Mouse (Mus musculus) forebrain, postnatal 0 days (tissue): Measurements from ENCODE around the gene Olfr1023. TPM values are rescaled to one million over a fixed set of nuclear protein-coding genes. Genes with fewer than 3 reads are reported as not detected.

ENCODE experiments used
- ATAC-seq: fragments of 200-750 bp; cut with Nextera tagmentation; 2 replicates; pipeline ENCODE4 v1.8.0; 2017; ENCODE audit warnings: mild to moderate bottlenecking, moderate library complexity
- DNase-seq: peaks from one replicate; pipeline ENCODE4 v3.0.0-alpha.2; 2015
- H3K27ac ChIP-seq: fragments of 300-500 bp; sonication (generic); 2 replicates; pipeline ENCODE4 v1.5.1; 2014; ENCODE audit warnings: low read depth, mild to moderate bottlenecking, antibody characterized with exemption, low read length, moderate library complexity, mixed read lengths
- H3K27me3 ChIP-seq: fragments of 300-500 bp; sonication (generic); 2 replicates; pipeline ENCODE4 v1.6.1; 2014; ENCODE audit warnings: mild to moderate bottlenecking, low read length, mixed read lengths; ENCODE audit not compliant: insufficient read depth
- H3K36me3 ChIP-seq: fragments of 300-500 bp; sonication (generic); 2 replicates; pipeline ENCODE4 v1.6.1; 2014; ENCODE audit warnings: mild to moderate bottlenecking, moderate library complexity; ENCODE audit not compliant: insufficient read depth
- H3K4me1 ChIP-seq: fragments of 300-500 bp; sonication (generic); 2 replicates; pipeline ENCODE4 v1.6.1; 2014; ENCODE audit warnings: antibody characterized with exemption; ENCODE audit not compliant: insufficient read depth
- H3K4me2 ChIP-seq: fragments of 300-500 bp; sonication (generic); 2 replicates; pipeline ENCODE4 v1.6.1; 2014; ENCODE audit warnings: low read depth, mild to moderate bottlenecking, moderate library complexity
- H3K4me3 ChIP-seq: fragments of 300-500 bp; sonication (generic); 2 replicates; pipeline ENCODE4 v1.5.1; 2014; ENCODE audit warnings: low read depth, low read length, mixed read lengths
- H3K9ac ChIP-seq: fragments of 300-500 bp; sonication (generic); 2 replicates; pipeline ENCODE4 v1.6.1; 2014; ENCODE audit warnings: mild to moderate bottlenecking
- H3K9me3 ChIP-seq: fragments of 300-500 bp; sonication (generic); 2 replicates; pipeline ENCODE4 v1.6.1; 2016; ENCODE audit warnings: low read length
- CTCF ChIP-seq: sonication (generic); IDR thresholded peaks from 2 replicates; pipeline ENCODE4 v1.5.1; 2016; ENCODE audit warnings: antibody characterized with exemption, control low read depth, low read depth
- WGBS: fragments of 180-500 bp; shearing (Covaris S2); extraction: QIAGEN DNeasy Blood & Tissue Kit; methylation state at CpG from one replicate; pipeline ENCODE4 v1.1.7; 2014; 5-methylcytosine and 5-hydroxymethylcytosine counted together
- polyA plus RNA-seq: library from polyadenylated mRNA; unstranded; fragments of >200 nt; fragmentation: Nextera tagmentation; extraction: Ambion mirVana; gene quantifications from 2 replicates; pipeline ENCODE4 v1.2.1, GENCODE M21; 2015
- total RNA-seq: library from RNA; depleted of rRNA; stranded (reverse); fragments of >200 nt; gene quantifications from 2 replicates; pipeline ENCODE4 v1.2.3, GENCODE M21; 2014; rRNA removed

Olfr1023 gene
- not detected in 2 replicates for total RNA-seq
- not detected in 2 replicates for polyA plus RNA-seq

GRCm38 (mm10) chr2:85885340-85885739 lies at the start of gene Olfr1023:
Gene Olfr1023 (plus strand): TSS chr2:85885640.
- no peak for ATAC-seq
- WGBS: 68% methylated on average over 2 of the region's 2 CpGs

DNA sequence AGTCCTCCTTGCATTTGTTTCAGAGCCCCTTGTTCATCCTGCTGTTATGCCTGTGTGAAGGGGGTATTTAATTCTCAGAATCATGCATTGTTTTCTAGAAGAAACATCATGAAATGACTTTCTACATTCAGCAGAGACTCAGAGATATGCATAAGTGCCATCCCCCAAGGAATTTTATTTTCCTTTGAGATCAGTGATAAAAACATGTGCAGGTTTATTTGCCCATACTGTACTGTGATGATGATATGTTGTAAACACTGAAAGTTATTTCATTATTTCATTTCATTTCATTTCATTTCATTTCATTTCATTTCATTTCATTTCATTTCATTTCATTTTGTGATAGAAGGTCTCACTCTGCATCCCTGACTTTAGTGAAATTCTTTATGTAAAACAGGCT lies 40.1 kb upstream of the Olfr1023 start, which contains the start of gene Olfr1019:
TSS of gene Olfr1019 (minus strand) at position 101 of the 400 bp plus-strand sequence.
- no peak within 1 kb of the TSS for H3K4me3 ChIP-seq
- TF ChIP-seq CTCF: no peak
- ATAC-seq: no peak
- H3K9me3 ChIP-seq: no peaks in the 10 kb centered on the region
- no peaks in the 10 kb centered on the region for H3K36me3 ChIP-seq
- no peak within 1 kb of the TSS for H3K27ac ChIP-seq
- no peak within 1 kb of the TSS for H3K4me2 ChIP-seq
- H3K27me3 ChIP-seq: no peaks in the 10 kb centered on the region
- DNase-seq: no peak
- H3K9ac ChIP-seq: no peak within 1 kb of the TSS
- no peaks in the 10 kb centered on the region for H3K4me1 ChIP-seq

More at GRCm38 (mm10) chr2:85885340-85885739, at the start of gene Olfr1023:
- DNase-seq: no peak
- H3K9ac ChIP-seq: no peak within 1 kb of the TSS
- H3K4me3 ChIP-seq: no peak within 1 kb of the TSS
- H3K27me3 ChIP-seq: no peaks in the 10 kb centered on the region
- no peak within 1 kb of the TSS for H3K4me2 ChIP-seq
- no peak within 1 kb of the TSS for H3K27ac ChIP-seq
- no peak for TF ChIP-seq CTCF
- no peaks in the 10 kb centered on the region for H3K36me3 ChIP-seq
- no peaks in the 10 kb centered on the region for H3K4me1 ChIP-seq
- no peaks in the 10 kb centered on the region for H3K9me3 ChIP-seq

DNA sequence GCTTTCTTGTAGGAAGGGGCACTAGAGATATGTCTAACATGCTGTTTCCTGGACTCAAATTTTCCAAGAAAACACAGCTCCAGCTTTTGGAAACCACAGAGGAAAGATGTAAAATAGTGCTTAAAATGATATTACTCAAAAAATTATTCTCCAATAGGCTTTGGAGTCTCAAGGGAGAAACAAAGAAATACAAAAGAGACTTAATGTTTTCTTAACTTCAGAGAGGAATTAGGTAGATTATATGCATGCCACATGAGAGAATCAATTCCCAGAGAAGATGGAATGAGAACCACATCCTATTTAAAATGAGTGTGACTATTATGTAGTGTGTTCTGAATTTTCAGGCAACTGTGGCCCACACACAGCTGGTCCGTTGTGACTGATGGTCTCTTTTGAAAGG lies 38.7 kb upstream of the Olfr1023 start, which contains the start of gene Olfr1020:
TSS of gene Olfr1020 (plus strand) at position 301 of the 400 bp plus-strand sequence.
- Histone ChIP-seq H3K9me3 (no peaks in the 10 kb centered on the region), H3K4me1 (no peaks in the 10 kb centered on the region), H3K4me3 (no peak within 1 kb of the TSS), H3K9ac (no peak within 1 kb of the TSS), H3K36me3 (no peaks in the 10 kb centered on the region), H3K27me3 (no peaks in the 10 kb centered on the region), H3K4me2 (no peak within 1 kb of the TSS), H3K27ac (no peak within 1 kb of the TSS)
- ATAC-seq (no peak), DNase-seq (no peak)
- TF ChIP-seq CTCF: no peak
- 86% methylated on average over 1 of the region's 1 CpGs for WGBS

DNA sequence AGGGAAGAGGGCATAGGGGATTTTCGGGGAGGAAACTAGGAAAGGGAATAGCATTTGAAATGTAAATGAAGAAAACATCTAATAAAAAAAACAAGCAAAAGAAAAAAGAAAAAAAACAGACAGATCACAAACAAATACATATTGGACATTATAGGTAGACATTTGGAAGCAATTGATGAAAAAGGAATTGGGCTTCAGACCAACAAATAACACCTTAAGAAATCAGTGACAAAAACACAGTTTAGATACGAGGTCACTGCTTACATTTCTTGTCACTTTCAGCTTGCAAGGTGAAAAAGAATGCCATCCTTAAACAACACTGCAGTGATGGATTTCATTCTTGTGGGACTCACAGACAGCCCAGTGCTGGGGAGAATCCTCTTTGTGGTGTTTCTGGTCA lies 17.1 kb upstream of the Olfr1023 start, which contains the start of gene Olfr1022:
TSS of gene Olfr1022 (plus strand) at position 301 of the 400 bp plus-strand sequence.
- H3K9me3 ChIP-seq: no peaks in the 10 kb centered on the region
- H3K9ac ChIP-seq: no peak within 1 kb of the TSS
- ATAC-seq: no peak
- no peaks in the 10 kb centered on the region for H3K36me3 ChIP-seq
- no peaks in the 10 kb centered on the region for H3K27me3 ChIP-seq
- H3K4me2 ChIP-seq: no peak within 1 kb of the TSS
- no peak within 1 kb of the TSS for H3K27ac ChIP-seq
- 61% methylated on average over 2 of the region's 2 CpGs for WGBS
- no peaks in the 10 kb centered on the region for H3K4me1 ChIP-seq
- no peak for DNase-seq
- no peak within 1 kb of the TSS for H3K4me3 ChIP-seq
- TF ChIP-seq CTCF: no peak

- H3K27ac ChIP-seq: no peak within 1 kb of the TSS
- no peaks in the 10 kb centered on the region for H3K36me3 ChIP-seq
- DNase-seq (no peak), ATAC-seq (no peak)
- TF ChIP-seq CTCF: no peak
- no peaks in the 10 kb centered on the region for H3K9me3 ChIP-seq
- no peak within 1 kb of the TSS for H3K9ac ChIP-seq
- no peaks in the 10 kb centered on the region for H3K4me1 ChIP-seq
- H3K4me3 ChIP-seq: no peak within 1 kb of the TSS
- H3K27me3 ChIP-seq: no peaks in the 10 kb centered on the region
- WGBS: 83% methylated on average over 3 of the region's 3 CpGs
- no peak within 1 kb of the TSS for H3K4me2 ChIP-seq
These were observed 19.5 kb downstream of the Olfr1023 start, which contains the start of gene Olfr1024 for GRCm38 (mm10) chr2:85904952-85905351. Gene Olfr1024 (minus strand): TSS chr2:85905052.

DNA sequence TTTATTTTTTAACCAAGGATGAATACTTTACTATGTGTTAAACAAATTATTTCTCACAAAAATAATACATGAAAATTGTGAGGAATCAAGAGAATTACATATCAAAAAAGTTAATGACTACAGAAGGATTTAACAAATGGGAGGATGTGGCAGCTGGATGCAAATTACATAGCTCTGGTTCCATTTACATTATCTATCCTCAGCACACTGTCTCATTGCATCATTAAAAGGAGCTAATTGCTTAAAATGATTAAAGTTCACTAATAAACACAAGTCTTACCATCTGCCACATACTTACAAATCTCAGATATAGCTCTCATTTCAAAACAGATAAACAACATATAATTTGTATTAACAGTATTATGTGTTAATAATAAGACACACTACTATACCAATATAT lies 27.8 kb downstream of the Olfr1023 start:
- Histone ChIP-seq H3K27me3 (no peaks in the 10 kb centered on the region), H3K36me3 (no peaks in the 10 kb centered on the region), H3K4me1 (no peaks in the 10 kb centered on the region), H3K27ac (no peak overlapping the region), H3K4me3 (no peak overlapping the region), H3K9me3 (no peaks in the 10 kb centered on the region), H3K4me2 (no peak overlapping the region), H3K9ac (no peak overlapping the region)
- no peak for TF ChIP-seq CTCF
- ATAC-seq (no peak), DNase-seq (no peak)

DNA sequence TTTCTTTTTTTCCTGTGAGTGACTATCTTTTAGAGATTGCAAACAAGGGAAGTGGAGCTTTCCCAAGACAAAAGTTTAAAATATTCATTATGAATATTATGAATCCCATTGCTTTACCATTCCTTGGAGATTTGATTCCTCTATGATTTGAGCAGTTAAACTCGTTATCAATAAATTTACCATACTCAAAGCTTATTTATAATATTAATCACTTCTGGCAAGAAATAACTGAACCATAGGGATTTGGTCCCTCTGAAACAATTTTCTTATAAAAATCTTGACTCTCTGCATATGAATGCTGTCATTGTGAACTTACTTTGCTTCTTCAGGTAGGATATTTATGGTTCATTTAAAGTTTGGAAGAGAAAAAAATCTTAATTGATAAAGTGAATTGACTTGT lies 29.5 kb downstream of the Olfr1023 start, which contains the start of gene Olfr1025-ps1:
TSS of gene Olfr1025-ps1 (plus strand) at position 301 of the 400 bp plus-strand sequence.
- no peak within 1 kb of the TSS for H3K4me3 ChIP-seq
- no peaks in the 10 kb centered on the region for H3K36me3 ChIP-seq
- TF ChIP-seq CTCF: no peak
- no peak within 1 kb of the TSS for H3K27ac ChIP-seq
- DNase-seq: no peak
- no peak for ATAC-seq
- H3K27me3 ChIP-seq: no peaks in the 10 kb centered on the region
- no peaks in the 10 kb centered on the region for H3K9me3 ChIP-seq
- H3K9ac ChIP-seq: no peak within 1 kb of the TSS
- no peak within 1 kb of the TSS for H3K4me2 ChIP-seq
- no peaks in the 10 kb centered on the region for H3K4me1 ChIP-seq
- 56% methylated on average over 1 of the region's 1 CpGs for WGBS
